Mouse (Mus musculus) forebrain, postnatal 0 days (tissue): ENCODE data around the gene Krtap5-1. TPM values are rescaled to one million over a fixed set of nuclear protein-coding genes. Genes with fewer than 3 reads are reported as not detected.
A peak's percentile ranks its signal among the peaks of the same experiment; 100 is the strongest.
"Not testable (repeated sequence)": the region's sequence is repeated elsewhere in the genome, so short reads cannot be mapped to it uniquely, and the experiment has no call there.

Source experiments
- ATAC-seq: fragments of 200-750 bp; cut with Nextera tagmentation; 2 replicates; pipeline ENCODE4 v1.8.0; 2017; ENCODE audit warnings: mild to moderate bottlenecking, moderate library complexity
- DNase-seq: peaks from one replicate; pipeline ENCODE4 v3.0.0-alpha.2; 2015
- H3K27ac ChIP-seq: fragments of 300-500 bp; sonication (generic); 2 replicates; pipeline ENCODE4 v1.5.1; 2014; ENCODE audit warnings: low read depth, mild to moderate bottlenecking, antibody characterized with exemption, low read length, moderate library complexity, mixed read lengths
- H3K27me3 ChIP-seq: fragments of 300-500 bp; sonication (generic); 2 replicates; pipeline ENCODE4 v1.6.1; 2014; ENCODE audit warnings: mild to moderate bottlenecking, low read length, mixed read lengths; ENCODE audit not compliant: insufficient read depth
- H3K36me3 ChIP-seq: fragments of 300-500 bp; sonication (generic); 2 replicates; pipeline ENCODE4 v1.6.1; 2014; ENCODE audit warnings: mild to moderate bottlenecking, moderate library complexity; ENCODE audit not compliant: insufficient read depth
- H3K4me1 ChIP-seq: fragments of 300-500 bp; sonication (generic); 2 replicates; pipeline ENCODE4 v1.6.1; 2014; ENCODE audit warnings: antibody characterized with exemption; ENCODE audit not compliant: insufficient read depth
- H3K4me2 ChIP-seq: fragments of 300-500 bp; sonication (generic); 2 replicates; pipeline ENCODE4 v1.6.1; 2014; ENCODE audit warnings: low read depth, mild to moderate bottlenecking, moderate library complexity
- H3K4me3 ChIP-seq: fragments of 300-500 bp; sonication (generic); 2 replicates; pipeline ENCODE4 v1.5.1; 2014; ENCODE audit warnings: low read depth, low read length, mixed read lengths
- H3K9ac ChIP-seq: fragments of 300-500 bp; sonication (generic); 2 replicates; pipeline ENCODE4 v1.6.1; 2014; ENCODE audit warnings: mild to moderate bottlenecking
- H3K9me3 ChIP-seq: fragments of 300-500 bp; sonication (generic); 2 replicates; pipeline ENCODE4 v1.6.1; 2016; ENCODE audit warnings: low read length
- CTCF ChIP-seq: sonication (generic); IDR thresholded peaks from 2 replicates; pipeline ENCODE4 v1.5.1; 2016; ENCODE audit warnings: antibody characterized with exemption, control low read depth, low read depth
- WGBS: fragments of 180-500 bp; shearing (Covaris S2); extraction: QIAGEN DNeasy Blood & Tissue Kit; methylation state at CpG from one replicate; pipeline ENCODE4 v1.1.7; 2014; 5-methylcytosine and 5-hydroxymethylcytosine counted together
- polyA plus RNA-seq: library from polyadenylated mRNA; unstranded; fragments of >200 nt; fragmentation: Nextera tagmentation; extraction: Ambion mirVana; gene quantifications from 2 replicates; pipeline ENCODE4 v1.2.1, GENCODE M21; 2015
- total RNA-seq: library from RNA; depleted of rRNA; stranded (reverse); fragments of >200 nt; gene quantifications from 2 replicates; pipeline ENCODE4 v1.2.3, GENCODE M21; 2014; rRNA removed

Krtap5-1 gene
- total and polyA plus RNA-seq, 2 experiments from 2014 or later: not detected

GRCm38 (mm10) chr7:142279291-142279690 is 17.6 kb downstream of the Krtap5-1 start:
- 0 out of 2 replicates have a peak, but pooled peaks have one; percentile 24 for TF ChIP-seq CTCF
- WGBS: 71% methylated on average over 1 of the region's 1 CpGs
- not testable (repeated sequence) for H3K9me3 ChIP-seq

DNA sequence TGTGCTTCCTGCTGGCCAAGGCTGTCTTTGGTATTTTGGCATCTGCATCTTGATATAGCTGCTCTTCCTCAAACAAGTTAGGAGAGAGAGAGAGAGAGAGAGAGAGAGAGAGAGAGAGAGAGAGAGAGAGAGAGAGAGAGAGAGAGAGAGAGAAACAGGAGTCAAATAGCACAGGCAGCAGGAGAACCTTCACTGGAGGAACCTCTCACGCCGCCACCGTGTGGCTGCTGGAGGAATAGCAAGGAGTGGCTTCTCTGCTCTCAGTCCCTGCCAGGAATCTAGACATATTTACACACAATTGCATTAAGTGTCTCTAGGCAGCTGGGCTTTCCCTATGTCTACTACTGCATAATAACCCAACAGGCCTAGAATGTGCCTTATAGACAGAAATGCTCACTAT is 18.7 kb downstream of the Krtap5-1 start:
- not testable (repeated sequence) for H3K4me3 ChIP-seq, H3K9ac ChIP-seq, H3K27me3 ChIP-seq, H3K4me1 ChIP-seq, H3K4me2 ChIP-seq, H3K9me3 ChIP-seq, H3K36me3 ChIP-seq, H3K27ac ChIP-seq
- ATAC-seq: peak; percentile 67
- 1% methylated on average over 3 of the region's 3 CpGs for WGBS
- peak; percentile 74 for TF ChIP-seq CTCF
- peak; percentile 74 for DNase-seq

More at GRCm38 (mm10) chr7:142279291-142279690, 17.6 kb downstream of the Krtap5-1 start:
- not testable (repeated sequence) for H3K4me1 ChIP-seq, H3K27me3 ChIP-seq, H3K4me2 ChIP-seq, H3K4me3 ChIP-seq, ATAC-seq, H3K9ac ChIP-seq, DNase-seq, H3K27ac ChIP-seq, H3K36me3 ChIP-seq

DNA sequence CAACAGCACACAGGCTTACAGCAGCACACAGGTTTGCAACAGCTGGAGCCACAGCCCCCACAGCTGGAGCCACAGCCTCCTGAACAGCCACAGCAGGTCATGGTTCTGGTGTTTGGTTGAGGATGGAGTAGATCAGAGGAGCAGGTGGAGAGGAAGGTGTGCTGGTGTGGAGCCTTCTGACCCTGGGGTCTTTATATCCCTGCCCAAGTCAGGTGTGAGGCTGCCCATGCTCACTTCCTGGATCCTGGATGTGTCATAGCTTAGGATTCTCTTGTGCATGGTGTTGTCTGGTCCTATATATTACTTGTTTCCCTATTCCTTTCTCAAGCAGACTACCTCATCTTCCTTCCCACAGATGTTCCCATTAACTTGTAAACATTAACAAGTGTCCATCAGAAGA is 22.7 kb downstream of the Krtap5-1 start, which contains the start of gene Gm4559:
Gm4559 (minus strand) TSS at position 101 of the 400 bp plus-strand sequence.
- DNase-seq, H3K27ac ChIP-seq, H3K27me3 ChIP-seq, H3K4me2 ChIP-seq, H3K9ac ChIP-seq, H3K36me3 ChIP-seq, H3K4me1 ChIP-seq, H3K9me3 ChIP-seq, ATAC-seq, H3K4me3 ChIP-seq: not testable (repeated sequence)

GRCm38 (mm10) chr7:142258254-142258653 is 38.7 kb downstream of the Krtap5-1 start, which contains the start of gene Gm2431:
Gene Gm2431, minus strand, starts transcription at chr7:142258354.
- not testable (repeated sequence) for H3K4me3 ChIP-seq, H3K9me3 ChIP-seq, H3K27ac ChIP-seq, DNase-seq, ATAC-seq, H3K4me1 ChIP-seq, H3K36me3 ChIP-seq, H3K27me3 ChIP-seq, H3K9ac ChIP-seq, H3K4me2 ChIP-seq
- 60% methylated on average over 1 of the region's 1 CpGs for WGBS

DNA sequence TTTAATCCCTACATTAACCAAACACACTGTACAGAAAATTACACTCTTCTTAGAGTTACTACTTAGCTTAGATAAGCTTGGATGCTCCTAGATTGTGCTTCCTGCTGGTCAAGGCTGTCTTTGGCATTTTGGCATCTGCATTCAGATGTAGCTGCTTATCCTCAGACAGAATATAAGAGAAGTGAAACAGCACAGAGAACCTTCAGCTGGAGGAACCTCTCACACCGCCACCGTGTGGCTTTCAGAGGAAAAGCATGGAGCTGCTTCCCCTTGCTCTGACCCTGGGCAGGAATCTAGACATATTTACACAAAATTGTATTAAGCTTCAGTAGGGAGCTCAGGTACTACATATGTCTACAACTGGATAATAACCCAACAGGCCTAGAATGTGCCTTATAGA is 41.4 kb downstream of the Krtap5-1 start:
- peak; percentile 48 for DNase-seq
- Histone ChIP-seq H3K36me3 (no peaks in the 10 kb centered on the region), H3K4me3 (no peak overlapping the region), H3K4me1 (no peaks in the 10 kb centered on the region), H3K9me3 (no peaks in the 10 kb centered on the region), H3K4me2 (no peak overlapping the region), H3K9ac (no peak overlapping the region), H3K27ac (no peak overlapping the region), H3K27me3 (no peaks in the 10 kb centered on the region)
- 0% methylated on average over 2 of the region's 2 CpGs for WGBS
- ATAC-seq: peak; percentile 69
- TF ChIP-seq CTCF: peak; percentile 78

GRCm38 (mm10) chr7:142249824-142250223 is 47.1 kb downstream of the Krtap5-1 start:
- ATAC-seq (no peak), DNase-seq (peak; percentile 50)
- TF ChIP-seq CTCF: peak; percentile 71
- Histone ChIP-seq H3K36me3 (no peaks in the 10 kb centered on the region), H3K27ac (no peak overlapping the region), H3K9me3 (no peaks in the 10 kb centered on the region), H3K9ac (no peak overlapping the region), H3K4me1 (no peaks in the 10 kb centered on the region), H3K4me3 (no peak overlapping the region), H3K27me3 (no peaks in the 10 kb centered on the region), H3K4me2 (no peak overlapping the region)
- 0% methylated on average over 1 of the region's 1 CpGs for WGBS

Other genes with a start within 250 kb of the Krtap5-1 start
- gene Mob2, start 236.1 kb downstream of the Krtap5-1 start, total RNA-seq: 37.8 and 42.5 TPM in 2 replicates
- 39.8 and 39.9 TPM in 2 replicates for gene Mob2, start 236.1 kb downstream of the Krtap5-1 start, polyA plus RNA-seq
- gene Dusp8, start 201.3 kb downstream of the Krtap5-1 start, total RNA-seq: 78.0 and 92.6 TPM in 2 replicates
- gene Dusp8, start 201.3 kb downstream of the Krtap5-1 start, polyA plus RNA-seq: 79.2 and 106 TPM in 2 replicates
- not detected in 2 replicates for gene Gm45618, start 176.4 kb downstream of the Krtap5-1 start, total RNA-seq
- gene Gm45618, start 176.4 kb downstream of the Krtap5-1 start, polyA plus RNA-seq: 0.24 TPM in 1 of 2 replicates, not detected in the other
- gene Gm39115, start 161.1 kb downstream of the Krtap5-1 start, total RNA-seq: not detected in 2 replicates
- gene Gm39115, start 161.1 kb downstream of the Krtap5-1 start, polyA plus RNA-seq: not detected in 2 replicates
- not detected in 2 replicates for gene Gm45337, start 152.5 kb downstream of the Krtap5-1 start, total RNA-seq
- not detected in 2 replicates for gene Gm45337, start 152.5 kb downstream of the Krtap5-1 start, polyA plus RNA-seq
- not detected in 2 replicates for gene Gm29735, start 140.0 kb downstream of the Krtap5-1 start, total RNA-seq
- not detected in 2 replicates for gene Gm29735, start 140.0 kb downstream of the Krtap5-1 start, polyA plus RNA-seq
- not detected in 2 replicates for gene Gm4553, start 131.4 kb downstream of the Krtap5-1 start, total RNA-seq
- gene Gm4553, start 131.4 kb downstream of the Krtap5-1 start, polyA plus RNA-seq: not detected in 2 replicates
- gene Krtap5-2, start 121.1 kb downstream of the Krtap5-1 start, total RNA-seq: 0.08 TPM in 1 of 2 replicates, not detected in the other
- not detected in 2 replicates for gene Krtap5-2, start 121.1 kb downstream of the Krtap5-1 start, polyA plus RNA-seq
- not detected in 2 replicates for gene Gm10153, start 106.7 kb downstream of the Krtap5-1 start, total RNA-seq
- gene Gm10153, start 106.7 kb downstream of the Krtap5-1 start, polyA plus RNA-seq: not detected in 2 replicates
- gene Krtap5-3, start 95.8 kb downstream of the Krtap5-1 start, total RNA-seq: not detected in 2 replicates
- gene Krtap5-3, start 95.8 kb downstream of the Krtap5-1 start, polyA plus RNA-seq: not detected in 2 replicates
- gene Gm7579, start 85.3 kb downstream of the Krtap5-1 start, total RNA-seq: not detected in 2 replicates
- not detected in 2 replicates for gene Gm7579, start 85.3 kb downstream of the Krtap5-1 start, polyA plus RNA-seq
- gene Krtap5-5, start 67.1 kb downstream of the Krtap5-1 start, total RNA-seq: not detected in 2 replicates
- gene Krtap5-5, start 67.1 kb downstream of the Krtap5-1 start, polyA plus RNA-seq: not detected in 2 replicates
- gene Gm40460, start 56.0 kb downstream of the Krtap5-1 start, total RNA-seq: not detected in 2 replicates
- gene Gm40460, start 56.0 kb downstream of the Krtap5-1 start, polyA plus RNA-seq: not detected in 2 replicates
- not detected in 2 replicates for gene Gm2431, start 38.8 kb downstream of the Krtap5-1 start, total RNA-seq
- gene Gm2431, start 38.8 kb downstream of the Krtap5-1 start, polyA plus RNA-seq: not detected in 2 replicates
- not detected in 2 replicates for gene Gm4559, start 22.8 kb downstream of the Krtap5-1 start, total RNA-seq
- not detected in 2 replicates for gene Gm4559, start 22.8 kb downstream of the Krtap5-1 start, polyA plus RNA-seq
- not detected in 2 replicates for gene Krtap5-4, start 6.4 kb upstream of the Krtap5-1 start, total RNA-seq
- gene Krtap5-4, start 6.4 kb upstream of the Krtap5-1 start, polyA plus RNA-seq: not detected in 2 replicates
- gene Ifitm10, start 76.6 kb upstream of the Krtap5-1 start, total RNA-seq: 5.6 and 6.6 TPM in 2 replicates
- gene Ifitm10, start 76.6 kb upstream of the Krtap5-1 start, polyA plus RNA-seq: 10.2 and 13.0 TPM in 2 replicates
- gene Gm49369, start 85.5 kb upstream of the Krtap5-1 start, total RNA-seq: 21.2 and 45.2 TPM in 2 replicates
- gene Gm49369, start 85.5 kb upstream of the Krtap5-1 start, polyA plus RNA-seq: 0.60 TPM in 1 of 2 replicates, not detected in the other
- gene Ctsd, start 90.9 kb upstream of the Krtap5-1 start, total RNA-seq: 243 and 366 TPM in 2 replicates
- gene Ctsd, start 90.9 kb upstream of the Krtap5-1 start, polyA plus RNA-seq: 313 and 338 TPM in 2 replicates
- gene Syt8, start 137.7 kb upstream of the Krtap5-1 start, total RNA-seq: not detected in 2 replicates
- gene Syt8, start 137.7 kb upstream of the Krtap5-1 start, polyA plus RNA-seq: not detected in 2 replicates
- gene Tnni2, start 144.7 kb upstream of the Krtap5-1 start, total RNA-seq: 0.33 and 2.8 TPM in 2 replicates
- gene Tnni2, start 144.7 kb upstream of the Krtap5-1 start, polyA plus RNA-seq: 0.21 and 1.5 TPM in 2 replicates
- 5.7 and 7.9 TPM in 2 replicates for gene Lsp1, start 163.7 kb upstream of the Krtap5-1 start, total RNA-seq
- gene Lsp1, start 163.7 kb upstream of the Krtap5-1 start, polyA plus RNA-seq: 5.5 and 6.4 TPM in 2 replicates
- gene Tnnt3, start 201.7 kb upstream of the Krtap5-1 start, total RNA-seq: 1.2 and 1.6 TPM in 2 replicates
- gene Tnnt3, start 201.7 kb upstream of the Krtap5-1 start, polyA plus RNA-seq: 1.2 and 1.4 TPM in 2 replicates
- 44.8 and 73.5 TPM in 2 replicates for gene Mrpl23, start 235.6 kb upstream of the Krtap5-1 start, total RNA-seq
- 25.5 and 27.9 TPM in 2 replicates for gene Mrpl23, start 235.6 kb upstream of the Krtap5-1 start, polyA plus RNA-seq